Mouse (Mus musculus) left cerebral cortex, postnatal 25 days (tissue): ENCODE data around the gene Aldh1a7. TPM values are rescaled to one million over a fixed set of nuclear protein-coding genes. Genes with fewer than 3 reads are reported as not detected.
"Not testable (repeated sequence)": the region's sequence is repeated elsewhere in the genome, so short reads cannot be mapped to it uniquely, and the experiment has no call there.

Experiments used
- DNase-seq, 2 experiments: peaks; one replicate each; pipeline ENCODE4 v3.0.0; 2022; ENCODE audit warnings: low spot score in 2 of 2, mixed read lengths in 1 of 2
- intact Hi-C: fragments of 180-260 bp; cut with DNase I; formaldehyde crosslinking; loops from one replicate; pipeline ENCODE4 v1.15.1; 2025
- total RNA-seq, 2 experiments: library from RNA; stranded (reverse); gene quantifications; 2 replicates each; pipeline ENCODE4 v1.2.3; 2021

Aldh1a7 gene
- total RNA-seq, 2 experiments from 2014 or later, result 1.4 to 1.5 TPM

- DNase-seq, result no peak
- intact Hi-C loops, result no loop called here
These were observed 77.4 kb downstream of the Aldh1a7 start for GRCm38 (mm10) chr19:20650008-20650407.

GRCm38 (mm10) chr19:20647496-20647895, 79.9 kb downstream of the Aldh1a7 start:
- DNase-seq, intact Hi-C loops: not testable (repeated sequence)

GRCm38 (mm10) chr19:20644346-20644745, 83.0 kb downstream of the Aldh1a7 start:
- peak in 1 of 2 experiments; percentile 2 for DNase-seq
- intact Hi-C loops, result no loop called here

Other genes with a start within 250 kb of the Aldh1a7 start
- 10 to 100 TPM; 54.6 to 69.8 TPM for gene Aldh1a1, start 234.8 kb downstream of the Aldh1a7 start, total RNA-seq
- gene Tmc1, start 226.6 kb upstream of the Aldh1a7 start, total RNA-seq, result under 1 TPM; 0.25 to 0.27 TPM